Mouse (Mus musculus): ENCODE measurements around the gene Olfr617. TPM values are rescaled to one million over a fixed set of nuclear protein-coding genes. Genes with fewer than 3 reads are reported as not detected.
"Not testable (repeated sequence)": the region's sequence is repeated elsewhere in the genome, so short reads cannot be mapped to it uniquely, and the experiment has no call there.

Gene Olfr617
- not detected in 2 replicates for polyA plus RNA-seq (2012)

DNA sequence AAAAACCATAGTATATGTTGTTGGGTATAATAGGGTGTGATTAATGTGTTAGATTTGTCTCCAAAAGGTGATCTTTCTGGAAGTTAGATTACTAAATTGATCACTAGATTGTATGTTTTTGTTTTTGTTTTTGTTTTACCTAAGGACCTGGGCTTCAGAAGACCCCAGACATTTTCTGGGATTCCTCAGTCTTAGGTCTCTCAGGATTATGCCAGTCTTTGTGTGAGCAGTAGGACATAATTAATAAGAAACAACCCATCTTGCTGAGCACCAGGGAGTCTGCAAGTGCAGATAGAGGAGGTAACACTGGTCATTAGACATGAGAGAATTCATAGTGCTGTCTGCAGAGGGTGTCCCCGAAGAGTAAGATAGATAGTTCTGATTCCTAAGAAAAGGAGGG, at the start of gene Olfr617:
Gene Olfr617 (plus strand): TSS at position 301 of the 400 bp plus-strand sequence.
- TF ChIP-seq GATA1 (IDR thresholded peaks at IDR 0.05; ENCODE audit: low read length) = no peak

DNA sequence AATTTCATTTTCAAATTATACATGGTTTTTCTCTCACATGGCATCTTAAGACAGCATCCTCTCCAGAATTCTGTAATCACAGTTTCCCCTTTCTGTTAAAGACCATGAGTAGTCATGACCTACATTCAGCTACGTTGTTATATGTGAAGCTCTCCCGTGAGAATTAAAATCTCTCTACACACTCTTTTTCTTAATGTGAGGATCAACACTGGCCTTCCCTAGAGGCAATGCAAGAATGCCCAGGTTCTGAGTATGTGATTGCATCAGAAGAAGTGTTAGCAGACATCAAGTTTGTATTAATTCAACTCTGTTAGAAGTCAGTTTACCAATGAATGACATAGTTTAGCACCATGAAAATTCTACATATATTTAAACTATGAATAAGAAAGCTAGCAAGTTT, 30.2 kb upstream of the Olfr617 start, which contains the start of gene Olfr612:
Gene Olfr612 (minus strand): TSS at position 101 of the 400 bp plus-strand sequence.
- not testable (repeated sequence) for TF ChIP-seq GATA1 (IDR thresholded peaks at IDR 0.05; ENCODE audit: low read length)

DNA sequence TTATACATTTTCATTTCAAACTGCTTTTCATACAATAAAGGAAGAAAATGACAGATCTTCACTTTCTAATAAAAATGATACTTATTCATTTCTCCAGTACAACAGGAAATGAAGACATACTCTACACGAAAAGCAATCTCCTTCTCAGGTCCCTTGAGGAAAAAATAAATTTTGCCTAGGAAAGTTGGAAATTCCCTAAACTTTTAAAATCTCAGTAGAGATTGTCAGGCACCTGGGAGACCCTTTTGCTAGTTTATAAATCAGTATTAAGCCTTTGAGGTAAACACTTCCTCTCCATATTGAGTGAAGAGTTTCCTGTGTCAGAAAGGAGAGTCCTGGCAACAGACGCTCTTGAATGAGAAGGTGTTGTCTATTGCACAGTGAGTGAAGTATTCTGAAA, 25.1 kb upstream of the Olfr617 start, which contains the start of gene Olfr613:
Gene Olfr613 (plus strand): TSS at position 301 of the 400 bp plus-strand sequence.
- no peak for TF ChIP-seq GATA1 (IDR thresholded peaks at IDR 0.05; ENCODE audit: low read length)

DNA sequence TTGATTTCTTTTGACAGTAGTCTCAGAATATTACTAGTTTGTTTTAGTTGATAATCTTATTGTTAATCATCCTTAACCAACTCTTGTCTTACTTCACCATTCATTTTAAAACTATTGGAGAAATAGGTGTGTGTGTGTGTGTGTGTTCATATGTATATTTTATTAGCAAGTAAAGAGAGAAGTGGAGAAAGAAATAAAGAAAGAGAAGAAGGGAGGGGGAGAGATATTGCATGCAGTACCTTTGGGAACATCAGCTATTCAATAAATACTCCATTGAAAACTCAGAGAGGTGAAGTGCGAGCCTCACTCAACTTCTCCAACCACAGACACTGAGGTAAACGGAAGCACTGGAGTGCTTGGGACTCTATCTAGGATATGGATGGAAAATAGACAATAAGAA, 17.1 kb upstream of the Olfr617 start, which contains the start of gene Olfr615:
Gene Olfr615 (plus strand): TSS at position 301 of the 400 bp plus-strand sequence.
- no peak for TF ChIP-seq GATA1 (IDR thresholded peaks at IDR 0.05; ENCODE audit: low read length)

DNA sequence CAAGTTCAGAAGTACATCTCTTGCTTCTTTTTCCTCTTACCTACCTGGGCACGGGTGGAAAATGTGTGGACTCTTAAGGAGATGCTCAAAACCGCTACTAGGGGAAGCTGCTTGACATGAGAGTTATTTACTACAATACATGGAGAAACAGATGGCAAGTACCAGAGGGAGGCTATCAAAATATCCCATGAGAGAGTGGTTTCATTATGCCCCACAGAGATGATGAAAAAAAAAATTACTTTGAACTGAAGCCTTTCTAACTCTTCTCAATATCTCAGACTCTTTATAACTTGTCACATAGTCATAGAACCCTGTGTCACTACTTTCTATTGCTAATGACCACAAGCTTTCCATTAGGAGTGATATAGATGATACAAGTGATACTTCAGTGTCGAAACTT, 3.8 kb upstream of the Olfr617 start, which contains the start of gene Olfr616:
Gene Olfr616 (minus strand): TSS at position 101 of the 400 bp plus-strand sequence.
- no peak for TF ChIP-seq GATA1 (IDR thresholded peaks at IDR 0.05; ENCODE audit: low read length)

DNA sequence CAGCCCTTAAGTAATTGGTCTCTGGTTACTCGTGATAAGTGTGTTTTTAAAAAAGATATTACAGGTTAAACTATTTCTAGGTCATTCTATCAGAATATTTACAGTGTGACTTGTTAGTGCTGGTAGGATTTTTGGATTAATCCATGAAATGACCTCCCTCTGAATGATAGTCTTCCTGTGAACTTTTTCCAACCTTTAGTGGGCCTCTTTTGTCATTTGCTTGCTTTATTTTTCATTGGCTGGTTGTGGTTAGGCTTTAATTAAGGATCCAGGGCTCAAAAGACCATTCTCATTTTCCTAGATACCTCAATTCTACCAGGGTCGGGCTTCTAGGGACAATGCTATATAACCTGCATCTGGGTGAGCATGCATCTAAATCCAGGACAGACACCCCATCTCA, 16.9 kb downstream of the Olfr617 start, which contains the start of gene Olfr618:
Gene Olfr618 (plus strand): TSS at position 301 of the 400 bp plus-strand sequence.
- no peak for TF ChIP-seq GATA1 (IDR thresholded peaks at IDR 0.05; ENCODE audit: low read length)

DNA sequence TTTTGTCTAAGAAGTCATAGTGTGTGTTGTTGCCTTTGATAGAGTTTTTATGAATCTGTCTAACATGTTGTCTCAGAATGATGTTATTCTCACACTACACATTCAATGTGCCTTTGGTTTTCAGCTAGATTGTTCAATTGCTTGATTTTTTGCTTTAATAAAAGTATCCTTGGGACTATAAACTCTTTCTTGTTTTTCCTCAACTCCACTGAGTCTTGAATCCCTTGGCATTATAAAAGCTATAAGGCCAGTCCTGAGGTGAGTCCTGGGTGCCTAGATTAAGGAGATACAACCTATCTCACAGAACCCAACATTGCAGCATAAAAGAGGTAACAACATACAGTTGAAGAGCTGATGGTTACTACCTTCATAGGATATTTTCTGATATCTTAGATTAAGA, 27.4 kb downstream of the Olfr617 start, which contains the start of gene Olfr619:
Gene Olfr619 (plus strand): TSS at position 301 of the 400 bp plus-strand sequence.
- TF ChIP-seq GATA1 (IDR thresholded peaks at IDR 0.05; ENCODE audit: low read length) = no peak

DNA sequence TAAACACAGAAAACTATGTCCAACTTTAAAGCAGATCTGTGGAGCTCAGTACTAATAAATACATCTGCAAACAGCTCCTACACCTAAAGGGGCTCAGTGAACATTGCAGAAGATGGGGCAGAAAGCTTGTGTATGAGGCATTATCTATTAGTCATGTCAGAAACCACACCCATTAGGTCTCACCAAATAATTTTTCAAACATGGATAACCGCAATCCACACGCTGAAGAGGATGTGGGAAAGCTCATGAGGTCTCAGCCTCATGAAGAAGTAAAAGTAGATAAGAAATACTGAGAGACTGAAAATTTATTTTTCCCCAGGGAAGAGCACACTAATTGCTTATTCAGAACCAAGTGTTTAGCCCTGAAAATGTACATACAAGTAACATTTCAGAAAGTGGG, 34.6 kb downstream of the Olfr617 start:
- no peak for TF ChIP-seq GATA1 (IDR thresholded peaks at IDR 0.05; ENCODE audit: low read length)

DNA sequence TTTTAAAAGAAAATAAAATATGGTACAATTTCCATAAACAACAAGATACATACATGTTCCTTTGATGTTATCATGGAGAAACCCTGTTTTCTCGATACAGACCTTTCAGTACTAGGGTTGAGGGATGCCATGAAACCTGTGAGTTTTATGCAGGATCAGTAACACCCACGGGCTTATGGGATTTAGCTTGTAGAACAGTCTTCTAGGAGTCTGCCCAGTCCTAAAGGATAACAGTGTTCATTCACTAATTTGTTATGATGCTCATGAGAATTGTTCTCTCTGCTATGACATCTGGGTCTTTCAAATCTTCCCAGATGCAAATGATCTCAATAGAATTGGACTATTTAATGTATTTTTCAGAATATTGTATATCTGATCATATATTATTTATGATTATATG, 39.6 kb downstream of the Olfr617 start, which contains the start of gene Olfr620:
Gene Olfr620 (minus strand): TSS at position 101 of the 400 bp plus-strand sequence.
- no peak for TF ChIP-seq GATA1 (IDR thresholded peaks at IDR 0.05; ENCODE audit: low read length)

Other genes with a start within 250 kb of the Olfr617 start
- gene Olfr598, start 249.5 kb upstream of the Olfr617 start, polyA plus RNA-seq (2012) = not detected in 2 replicates
- not detected in 2 replicates for gene Olfr599, start 237.1 kb upstream of the Olfr617 start, polyA plus RNA-seq (2012)
- gene Olfr600, start 223.4 kb upstream of the Olfr617 start, polyA plus RNA-seq (2012) = not detected in 2 replicates
- not detected in 2 replicates for gene Olfr601, start 210.4 kb upstream of the Olfr617 start, polyA plus RNA-seq (2012)
- gene Olfr603, start 186.9 kb upstream of the Olfr617 start, polyA plus RNA-seq (2012) = not detected in 2 replicates
- not detected in 2 replicates for gene Usp17lc, start 158.0 kb upstream of the Olfr617 start, polyA plus RNA-seq (2012)
- not detected in 2 replicates for gene Olfr605, start 127.6 kb upstream of the Olfr617 start, polyA plus RNA-seq (2012)
- not detected in 2 replicates for gene Olfr606, start 124.0 kb upstream of the Olfr617 start, polyA plus RNA-seq (2012)
- gene Olfr607, start 108.9 kb upstream of the Olfr617 start, polyA plus RNA-seq (2012) = not detected in 2 replicates
- gene Olfr608, start 103.2 kb upstream of the Olfr617 start, polyA plus RNA-seq (2012) = not detected in 2 replicates
- not detected in 2 replicates for gene Olfr609, start 75.0 kb upstream of the Olfr617 start, polyA plus RNA-seq (2012)
- gene Olfr610, start 60.9 kb upstream of the Olfr617 start, polyA plus RNA-seq (2012) = not detected in 2 replicates
- not detected in 2 replicates for gene Olfr611, start 52.2 kb upstream of the Olfr617 start, polyA plus RNA-seq (2012)
- not detected in 2 replicates for gene Olfr612, start 30.3 kb upstream of the Olfr617 start, polyA plus RNA-seq (2012)
- not detected in 2 replicates for gene Olfr613, start 25.0 kb upstream of the Olfr617 start, polyA plus RNA-seq (2012)
- gene Olfr615, start 17.0 kb upstream of the Olfr617 start, polyA plus RNA-seq (2012) = not detected in 2 replicates
- gene Olfr616, start 3.9 kb upstream of the Olfr617 start, polyA plus RNA-seq (2012) = not detected in 2 replicates
- not detected in 2 replicates for gene Olfr618, start 17.0 kb downstream of the Olfr617 start, polyA plus RNA-seq (2012)
- not detected in 2 replicates for gene Olfr619, start 27.5 kb downstream of the Olfr617 start, polyA plus RNA-seq (2012)
- not detected in 2 replicates for gene Olfr620, start 39.5 kb downstream of the Olfr617 start, polyA plus RNA-seq (2012)
- gene Olfr622, start 69.6 kb downstream of the Olfr617 start, polyA plus RNA-seq (2012) = not detected in 2 replicates
- not detected in 2 replicates for gene Olfr623, start 90.6 kb downstream of the Olfr617 start, polyA plus RNA-seq (2012)
- not detected in 2 replicates for gene Olfr624, start 98.1 kb downstream of the Olfr617 start, polyA plus RNA-seq (2012)
- not detected in 2 replicates for gene Olfr625-ps1, start 109.7 kb downstream of the Olfr617 start, polyA plus RNA-seq (2012)
- not detected in 2 replicates for gene Olfr243, start 141.6 kb downstream of the Olfr617 start, polyA plus RNA-seq (2012)
- not detected in 2 replicates for gene Olfr628, start 157.3 kb downstream of the Olfr617 start, polyA plus RNA-seq (2012)
- gene Olfr629, start 171.9 kb downstream of the Olfr617 start, polyA plus RNA-seq (2012) = not detected in 2 replicates
- not detected in 2 replicates for gene Olfr630, start 184.3 kb downstream of the Olfr617 start, polyA plus RNA-seq (2012)
- gene Olfr69, start 198.5 kb downstream of the Olfr617 start, polyA plus RNA-seq (2012) = not detected in 2 replicates
- gene Olfr68, start 206.6 kb downstream of the Olfr617 start, polyA plus RNA-seq (2012) = not detected in 2 replicates
- gene Olfr67, start 218.8 kb downstream of the Olfr617 start, polyA plus RNA-seq (2012) = not detected in 2 replicates
- 31.6 and 77.2 TPM in 2 replicates for gene Hbb-bt, start 240.9 kb downstream of the Olfr617 start, polyA plus RNA-seq (2012)

All from G1E-ER4 (cell line).